Mouse (Mus musculus): ENCODE measurements around the gene Wnt10a. TPM values are rescaled to one million over a fixed set of nuclear protein-coding genes. Genes with fewer than 3 reads are reported as not detected.

Gene Wnt10a
- polyA plus RNA-seq, 2 experiments: not detected

DNA sequence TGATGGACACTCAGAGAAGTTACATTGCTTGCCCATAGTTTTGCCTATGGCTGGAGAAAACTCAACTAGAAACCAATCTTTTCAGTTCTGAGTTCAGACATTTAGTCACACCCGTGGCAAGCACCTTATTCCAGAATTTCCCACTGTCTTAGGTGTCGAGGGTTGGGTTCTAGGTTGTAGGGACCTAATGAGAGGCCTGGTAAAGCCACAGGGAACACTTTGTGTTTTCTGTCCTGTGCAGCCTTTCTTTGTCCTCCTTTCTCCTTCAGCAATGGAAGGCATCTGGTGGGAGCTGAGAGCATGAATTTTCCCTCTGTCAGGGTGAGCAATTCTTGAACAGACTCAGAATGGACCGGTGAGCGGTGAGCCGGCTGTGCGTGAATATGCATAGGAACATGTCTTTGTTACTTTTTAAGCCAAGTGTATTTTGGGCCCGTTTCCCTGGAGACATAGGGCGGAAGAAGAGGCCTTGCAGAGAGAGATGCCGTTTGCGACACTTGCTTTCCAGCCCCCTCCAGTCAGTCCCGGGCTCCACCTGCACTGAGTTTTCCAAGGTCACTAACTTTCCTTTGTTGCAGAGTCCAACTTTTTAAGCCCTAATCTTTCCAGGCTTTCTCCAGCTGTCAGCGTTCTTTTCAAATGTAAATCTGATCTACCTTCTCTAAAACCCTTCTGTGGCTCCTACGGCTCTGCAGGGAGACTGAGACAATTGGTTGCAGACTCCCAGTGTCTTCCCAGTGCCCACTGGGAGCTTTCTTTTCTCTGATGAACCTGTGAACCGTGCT is 33.4 kb downstream of the Wnt10a start:
- Histone ChIP-seq H3K9ac (replicated peaks) (no peak overlapping the region), H3K27me3 (ENCODE audit: control insufficient read depth, insufficient read depth, low read length) (no peaks in the 10 kb centered on the region), H3K36me3 (replicated peaks; ENCODE audit: control insufficient read depth, insufficient read depth, low read depth) (no peaks in the 10 kb centered on the region), H3K27ac (no peak overlapping the region), H3K4me1 (replicated peaks; ENCODE audit: control insufficient read depth in 2 of 2, insufficient read depth in 2 of 2, low read length in 1 of 2) (no peaks in the 10 kb centered on the region), H3K4me3 (ENCODE audit: insufficient read depth in 1 of 2, low read depth in 2 of 2, low read length in 2 of 2) (no peak overlapping the region), H3K9me3 (ENCODE audit: control insufficient read depth, low read length) (no peaks in the 10 kb centered on the region), H3K4me2 (ENCODE audit: low read depth) (no peak overlapping the region)
- 37% methylated on average over 14 of the region's 14 CpGs for WGBS (ENCODE audit: insufficient replicate concordance)
- no peak for TF ChIP-seq CTCF (IDR thresholded peaks at IDR 0.05; ENCODE audit: low read depth)
- TF ChIP-seq EP300 (IDR thresholded peaks at IDR 0.05; ENCODE audit: low read depth): no peak
- DNase-seq (ENCODE audit: low read depth in 3 of 3, low spot score in 3 of 3): no peak
- ATAC-seq (ENCODE audit: insufficient read depth): no peak

DNA sequence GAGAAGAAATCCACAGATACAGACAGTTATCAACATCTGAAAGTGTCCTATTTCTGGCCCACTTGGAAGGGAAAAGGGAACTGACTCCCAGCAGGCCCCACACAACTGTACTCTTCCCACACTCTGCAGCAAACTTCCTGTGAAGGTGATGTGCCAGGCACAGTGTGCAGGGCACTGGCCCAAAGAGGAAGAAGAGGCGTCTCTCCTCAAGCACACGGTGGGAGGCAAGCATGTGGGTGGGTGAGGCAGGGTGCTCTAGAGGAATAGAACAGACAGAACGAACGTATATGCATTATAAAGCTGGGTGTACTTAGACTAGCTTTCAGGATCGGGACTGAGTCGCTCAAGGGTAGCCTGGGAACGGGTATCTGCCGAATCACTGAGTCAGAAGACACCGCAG is 38.7 kb downstream of the Wnt10a start:
- no peak overlapping the region for H3K4me3 ChIP-seq (ENCODE audit: insufficient read depth in 1 of 2, low read depth in 2 of 2, low read length in 2 of 2)
- ATAC-seq (ENCODE audit: insufficient read depth) (no peak), DNase-seq (ENCODE audit: low read depth in 3 of 3, low spot score in 3 of 3) (no peak)
- H3K4me2 ChIP-seq (ENCODE audit: low read depth): no peak overlapping the region
- no peaks in the 10 kb centered on the region for H3K27me3 ChIP-seq (ENCODE audit: control insufficient read depth, insufficient read depth, low read length)
- TF ChIP-seq EP300 (IDR thresholded peaks at IDR 0.05; ENCODE audit: low read depth) (no peak), CTCF (IDR thresholded peaks at IDR 0.05; ENCODE audit: low read depth) (no peak)
- no peaks in the 10 kb centered on the region for H3K4me1 ChIP-seq (replicated peaks; ENCODE audit: control insufficient read depth in 2 of 2, insufficient read depth in 2 of 2, low read length in 1 of 2)
- no peak overlapping the region for H3K9ac ChIP-seq (replicated peaks)
- H3K36me3 ChIP-seq (replicated peaks; ENCODE audit: control insufficient read depth, insufficient read depth, low read depth): no peaks in the 10 kb centered on the region
- H3K27ac ChIP-seq: no peak overlapping the region
- 42% methylated on average over 9 of the region's 9 CpGs for WGBS (ENCODE audit: insufficient replicate concordance)
- H3K9me3 ChIP-seq (ENCODE audit: control insufficient read depth, low read length): no peaks in the 10 kb centered on the region

DNA sequence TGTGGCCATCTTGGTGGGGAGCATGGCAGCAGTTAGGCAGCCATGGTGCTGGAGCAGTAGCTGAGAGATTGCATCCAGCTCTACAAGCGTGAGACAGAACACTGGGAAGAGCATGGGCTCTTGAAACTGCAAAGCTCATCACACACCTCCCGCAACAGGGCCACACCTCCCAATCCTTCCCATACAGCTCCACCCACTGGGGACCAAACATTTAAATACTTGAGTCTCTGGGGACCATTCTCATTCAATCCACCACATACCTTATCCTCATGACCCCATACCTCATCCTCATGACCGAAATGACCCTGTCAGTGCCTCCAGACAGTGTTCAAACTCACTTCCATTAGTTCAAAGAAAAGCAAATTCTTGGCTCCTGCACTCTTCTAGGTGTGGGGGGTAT is 41.9 kb downstream of the Wnt10a start:
- ATAC-seq (ENCODE audit: insufficient read depth): no peak
- no peak overlapping the region for H3K9ac ChIP-seq (replicated peaks)
- H3K27me3 ChIP-seq (ENCODE audit: control insufficient read depth, insufficient read depth, low read length): no peaks in the 10 kb centered on the region
- no peaks in the 10 kb centered on the region for H3K9me3 ChIP-seq (ENCODE audit: control insufficient read depth, low read length)
- TF ChIP-seq EP300 (IDR thresholded peaks at IDR 0.05; ENCODE audit: low read depth) (no peak), CTCF (IDR thresholded peaks at IDR 0.05; ENCODE audit: low read depth) (no peak)
- H3K4me2 ChIP-seq (ENCODE audit: low read depth): no peak overlapping the region
- no peaks in the 10 kb centered on the region for H3K4me1 ChIP-seq (replicated peaks; ENCODE audit: control insufficient read depth in 2 of 2, insufficient read depth in 2 of 2, low read length in 1 of 2)
- H3K36me3 ChIP-seq (replicated peaks; ENCODE audit: control insufficient read depth, insufficient read depth, low read depth): no peaks in the 10 kb centered on the region
- H3K27ac ChIP-seq: no peak overlapping the region
- 60% methylated on average over 3 of the region's 3 CpGs for WGBS (ENCODE audit: insufficient replicate concordance)
- DNase-seq (ENCODE audit: low read depth in 3 of 3, low spot score in 3 of 3): no peak
- H3K4me3 ChIP-seq (ENCODE audit: insufficient read depth in 1 of 2, low read depth in 2 of 2, low read length in 2 of 2): no peak overlapping the region

DNA sequence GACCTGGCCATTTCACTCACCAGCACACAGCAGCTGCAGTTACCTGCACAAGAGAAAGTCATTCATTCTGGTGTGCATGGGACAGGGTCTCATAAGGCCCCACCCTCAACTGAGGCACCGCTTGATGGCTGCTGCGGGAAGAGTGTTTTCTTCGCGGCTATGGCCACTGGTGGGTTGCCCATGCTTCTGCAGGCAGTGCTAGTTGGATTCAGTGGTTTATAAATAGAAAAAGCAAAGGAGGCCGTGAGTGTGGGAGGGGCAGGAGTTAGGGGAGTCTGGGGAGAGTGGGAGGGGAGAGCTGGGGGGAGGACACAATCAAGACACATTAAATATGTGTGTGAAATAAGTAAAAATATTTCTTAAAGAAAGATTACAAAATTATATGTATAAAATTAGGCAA is 51.8 kb downstream of the Wnt10a start:
- TF ChIP-seq EP300 (IDR thresholded peaks at IDR 0.05; ENCODE audit: low read depth): no peak
- TF ChIP-seq CTCF (IDR thresholded peaks at IDR 0.05; ENCODE audit: low read depth): no peak

DNA sequence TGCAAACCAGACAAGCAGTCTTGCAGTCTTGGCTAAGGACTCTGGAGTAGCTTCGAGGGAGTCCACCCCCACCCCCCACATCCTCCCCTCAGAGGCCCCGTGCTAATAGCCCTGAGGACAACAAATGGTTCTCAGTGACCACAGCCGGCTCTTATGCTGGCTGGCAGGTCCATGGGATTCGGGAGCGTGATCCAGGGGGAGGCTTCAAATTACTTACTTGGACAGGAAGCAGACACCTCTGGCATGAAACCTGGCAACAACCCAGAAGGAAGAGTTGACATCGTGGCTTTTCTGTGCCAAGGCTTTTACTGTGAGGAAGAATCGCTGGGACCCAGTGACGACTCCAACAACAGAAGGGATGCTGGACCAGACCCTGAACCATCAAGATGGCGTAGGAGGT is 55.0 kb downstream of the Wnt10a start:
- WGBS (ENCODE audit: insufficient replicate concordance): 19% methylated on average over 9 of the region's 9 CpGs
- Histone ChIP-seq H3K4me3 (ENCODE audit: insufficient read depth in 1 of 2, low read depth in 2 of 2, low read length in 2 of 2) (no peak overlapping the region), H3K9me3 (ENCODE audit: control insufficient read depth, low read length) (no peaks in the 10 kb centered on the region), H3K4me2 (ENCODE audit: low read depth) (no peak overlapping the region), H3K36me3 (replicated peaks; ENCODE audit: control insufficient read depth, insufficient read depth, low read depth) (no peaks in the 10 kb centered on the region), H3K9ac (replicated peaks) (no peak overlapping the region), H3K27ac (no peak overlapping the region), H3K4me1 (replicated peaks; ENCODE audit: control insufficient read depth in 2 of 2, insufficient read depth in 2 of 2, low read length in 1 of 2) (no peaks in the 10 kb centered on the region), H3K27me3 (ENCODE audit: control insufficient read depth, insufficient read depth, low read length) (peaks cover 7% of the 10 kb centered on the region)
- TF ChIP-seq CTCF (IDR thresholded peaks at IDR 0.05; ENCODE audit: low read depth): no peak
- no peak for TF ChIP-seq EP300 (IDR thresholded peaks at IDR 0.05; ENCODE audit: low read depth)
- DNase-seq (ENCODE audit: low read depth in 3 of 3, low spot score in 3 of 3) (no peak), ATAC-seq (ENCODE audit: insufficient read depth) (no peak)

More for the DNA sequence above, 51.8 kb downstream of the Wnt10a start:
- Histone ChIP-seq H3K36me3 (replicated peaks; ENCODE audit: control insufficient read depth, insufficient read depth, low read depth) (no peaks in the 10 kb centered on the region), H3K27ac (no peak overlapping the region), H3K4me3 (ENCODE audit: insufficient read depth in 1 of 2, low read depth in 2 of 2, low read length in 2 of 2) (no peak overlapping the region), H3K9me3 (ENCODE audit: control insufficient read depth, low read length) (no peaks in the 10 kb centered on the region), H3K4me1 (replicated peaks; ENCODE audit: control insufficient read depth in 2 of 2, insufficient read depth in 2 of 2, low read length in 1 of 2) (no peaks in the 10 kb centered on the region), H3K27me3 (ENCODE audit: control insufficient read depth, insufficient read depth, low read length) (no peaks in the 10 kb centered on the region; the same call in 1 of the 2 replicates), H3K9ac (replicated peaks) (no peak overlapping the region), H3K4me2 (ENCODE audit: low read depth) (no peak overlapping the region)
- no peak for DNase-seq (ENCODE audit: low read depth in 3 of 3, low spot score in 3 of 3)
- 65% methylated on average over 5 of the region's 5 CpGs for WGBS (ENCODE audit: insufficient replicate concordance)
- no peak for ATAC-seq (ENCODE audit: insufficient read depth)

Measured in liver, embryonic 14.5 days (tissue).